Mouse (Mus musculus): ENCODE measurements around the gene Ino80e.

DNA sequence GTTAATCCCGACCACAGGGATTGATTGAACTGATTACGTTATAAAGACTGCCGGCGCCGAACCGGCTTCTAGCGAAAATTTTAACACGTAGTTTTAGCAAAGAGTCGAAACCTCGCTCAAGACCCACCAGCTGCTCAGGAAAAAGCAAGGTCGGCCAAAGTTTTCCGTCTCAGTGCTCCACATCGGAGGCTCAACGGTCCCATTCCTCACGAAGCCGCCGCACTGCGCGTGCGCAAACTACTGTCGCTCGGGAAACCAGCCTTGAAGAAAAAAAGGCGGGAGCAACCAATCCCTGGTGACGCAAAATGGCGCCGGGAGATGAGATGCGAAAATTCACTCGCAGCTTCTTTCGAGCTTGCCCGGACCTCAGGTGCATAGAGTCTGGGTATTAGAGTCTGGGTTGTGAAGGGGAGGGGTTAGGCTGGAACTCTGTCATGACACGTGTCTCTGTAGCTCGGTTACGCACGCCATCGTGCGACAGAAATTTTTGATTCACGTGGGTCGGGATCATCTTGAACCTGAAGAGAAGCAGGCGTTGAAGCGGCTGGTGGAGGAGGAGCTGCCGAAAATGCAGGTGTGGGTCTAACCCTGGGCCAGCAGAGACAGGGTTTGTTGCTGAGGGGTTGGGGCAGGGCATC, at the start of gene Ino80e:
- peak; percentile 65; the same call in 1 of the 2 replicates for TF ChIP-seq POLR2A (IDR thresholded peaks at IDR 0.05; ENCODE audit: borderline replicate concordance, extremely low read depth, low read depth, low read length)
- TF ChIP-seq CTCF (IDR thresholded peaks at IDR 0.05; ENCODE audit: insufficient read depth, low read length): no peak

Data from lung, adult 2 months (tissue).